Mouse (Mus musculus) forebrain, embryonic 10.5 days (tissue): ENCODE results near the gene Wdr90. TPM values are rescaled to one million over a fixed set of nuclear protein-coding genes. Genes with fewer than 3 reads are reported as not detected.

ENCODE experiments used
- DNase-seq: peaks from one replicate; pipeline ENCODE4 v3.0.0-alpha.2; 2017; ENCODE audit warnings: low spot score; ENCODE audit errors: extremely low spot score
- H3K27ac ChIP-seq: fragments of 300-500 bp; sonication (generic); 2 replicates; pipeline ENCODE4 v1.5.1; 2016; ENCODE audit warnings: mild to moderate bottlenecking
- H3K27me3 ChIP-seq: fragments of 300-500 bp; sonication (generic); 2 replicates; pipeline ENCODE4 v1.6.1; 2016; ENCODE audit warnings: mild to moderate bottlenecking; ENCODE audit not compliant: poor library complexity, severe bottlenecking
- H3K36me3 ChIP-seq: fragments of 300-500 bp; sonication (generic); replicated peaks from 2 replicates; pipeline ENCODE4 v1.6.1; 2016; ENCODE audit warnings: mild to moderate bottlenecking, moderate library complexity
- H3K4me1 ChIP-seq: fragments of 300-500 bp; sonication (generic); 2 replicates; pipeline ENCODE4 v1.6.1; 2016
- H3K4me3 ChIP-seq: fragments of 300-500 bp; sonication (generic); 2 replicates; pipeline ENCODE4 v1.5.1; 2016; ENCODE audit warnings: mild to moderate bottlenecking, moderate library complexity
- H3K9me3 ChIP-seq: fragments of 300-500 bp; sonication (generic); 2 replicates; pipeline ENCODE4 v1.6.1; 2016; ENCODE audit warnings: mild to moderate bottlenecking, moderate library complexity
- WGBS: fragments of 180-500 bp; shearing (Covaris S2); methylation state at CpG from one replicate; pipeline ENCODE4 v1.1.7; 2016; 5-methylcytosine and 5-hydroxymethylcytosine counted together
- microRNA-seq: library from miRNA; unstranded; fragments of <30 nt; microRNA quantifications from one replicate; pipeline ENCODE4, GENCODE M21; 2017
- polyA plus RNA-seq: library from polyadenylated mRNA; unstranded; fragments of >200 nt; fragmentation: Nextera tagmentation; extraction: Ambion mirVana; gene quantifications from 2 replicates; pipeline ENCODE4 v1.2.1, GENCODE M21; 2016

Gene Wdr90
- polyA plus RNA-seq, 1 experiment from 2014 or later: 63.3 TPM

GRCm38 (mm10) chr17:25796951-25797369, 64.3 kb downstream of the Wdr90 start, which contains the start of gene Metrn:
TSS of gene Metrn (minus strand) at chr17:25797136.
- WGBS: under 1% methylated on average over 35 of the region's 35 CpGs
- DNase-seq: peak; percentile 95
- peaks cover 65% of the 10 kb centered on the region for H3K4me1 ChIP-seq

GRCm38 (mm10) chr17:25796211-25796771, 65.0 kb downstream of the Wdr90 start:
- Histone ChIP-seq H3K27me3 (peaks cover 1% of the 10 kb centered on the region), H3K4me1 (peaks cover 71% of the 10 kb centered on the region), H3K36me3 (peaks cover 27% of the 10 kb centered on the region), H3K4me3 (peak overlapping the region; percentile 78), H3K9me3 (no peaks in the 10 kb centered on the region), H3K27ac (peak overlapping the region; percentile 93)
- DNase-seq: peak; percentile 38
- under 1% methylated on average over 37 of the region's 37 CpGs for WGBS

More at GRCm38 (mm10) chr17:25796951-25797369, 64.3 kb downstream of the Wdr90 start, which contains the start of gene Metrn:
- H3K9me3 ChIP-seq: no peaks in the 10 kb centered on the region
- peaks cover 8% of the 10 kb centered on the region for H3K27me3 ChIP-seq
- peak within 1 kb of the TSS; percentile 78 for H3K4me3 ChIP-seq
- peaks cover 27% of the 10 kb centered on the region for H3K36me3 ChIP-seq
- H3K27ac ChIP-seq: peak within 1 kb of the TSS; percentile 93

GRCm38 (mm10) chr17:25795609-25796092, 65.7 kb downstream of the Wdr90 start, which contains the start of gene AC134908.4:
TSS of gene AC134908.4 (minus strand) at chr17:25795659.
- Histone ChIP-seq H3K27ac (peak within 1 kb of the TSS; percentile 93), H3K27me3 (no peaks in the 10 kb centered on the region), H3K4me1 (peaks cover 74% of the 10 kb centered on the region), H3K36me3 (peaks cover 30% of the 10 kb centered on the region), H3K4me3 (peak within 1 kb of the TSS; percentile 78), H3K9me3 (no peaks in the 10 kb centered on the region)
- 1% methylated on average over 6 of the region's 6 CpGs for WGBS
- DNase-seq: peak; percentile 90

- Histone ChIP-seq H3K9me3 (no peaks in the 10 kb centered on the region), H3K27me3 (no peaks in the 10 kb centered on the region), H3K4me3 (peak overlapping the region; percentile 78), H3K27ac (peak overlapping the region; percentile 93), H3K36me3 (peaks cover 34% of the 10 kb centered on the region), H3K4me1 (peaks cover 77% of the 10 kb centered on the region)
- DNase-seq: no peak
- 63% methylated on average over 17 of the region's 17 CpGs for WGBS
These were observed 66.3 kb downstream of the Wdr90 start for GRCm38 (mm10) chr17:25794998-25795397.

Small RNA genes within 50 kb of the gene (microRNA-seq; reads per million reads assigned to microRNA genes)
- not detected for gene Mir3082

Other genes with a start within 250 kb of the Wdr90 start
- gene Gng13, start 144.3 kb downstream of the Wdr90 start, polyA plus RNA-seq: 0.57 and 0.59 TPM in 2 replicates
- gene Chtf18, start 134.1 kb downstream of the Wdr90 start, polyA plus RNA-seq: 64.0 and 74.5 TPM in 2 replicates
- 22.0 and 24.2 TPM in 2 replicates for gene Rpusd1, start 133.8 kb downstream of the Wdr90 start, polyA plus RNA-seq
- gene Mslnl, start 125.5 kb downstream of the Wdr90 start, polyA plus RNA-seq: not detected in 2 replicates
- not detected in 2 replicates for gene Msln, start 107.1 kb downstream of the Wdr90 start, polyA plus RNA-seq
- gene Narfl, start 87.7 kb downstream of the Wdr90 start, polyA plus RNA-seq: 24.9 and 26.1 TPM in 2 replicates
- 74.4 and 76.0 TPM in 2 replicates for gene Haghl, start 75.8 kb downstream of the Wdr90 start, polyA plus RNA-seq
- 1.4 and 1.5 TPM in 2 replicates for gene Ccdc78, start 74.9 kb downstream of the Wdr90 start, polyA plus RNA-seq
- 68.4 and 79.1 TPM in 2 replicates for gene Fam173a, start 68.6 kb downstream of the Wdr90 start, polyA plus RNA-seq
- gene AC134908.4, start 65.8 kb downstream of the Wdr90 start, polyA plus RNA-seq: 2.4 and 4.0 TPM in 2 replicates
- 197 and 204 TPM in 2 replicates for gene Metrn, start 64.4 kb downstream of the Wdr90 start, polyA plus RNA-seq
- 7.2 and 7.3 TPM in 2 replicates for gene Fbxl16, start 52.4 kb downstream of the Wdr90 start, polyA plus RNA-seq
- 29.6 and 34.0 TPM in 2 replicates for gene Wdr24, start 37.9 kb downstream of the Wdr90 start, polyA plus RNA-seq
- 53.9 and 58.7 TPM in 2 replicates for gene Jmjd8, start 32.6 kb downstream of the Wdr90 start, polyA plus RNA-seq
- gene Stub1, start 28.1 kb downstream of the Wdr90 start, polyA plus RNA-seq: 403 TPM in 2 replicates
- gene Rhbdl1, start 24.2 kb downstream of the Wdr90 start, polyA plus RNA-seq: 0.93 and 1.3 TPM in 2 replicates
- gene Gm20683, start 19.7 kb downstream of the Wdr90 start, polyA plus RNA-seq: 1.7 and 2.3 TPM in 2 replicates
- gene Rhot2, start 16.6 kb downstream of the Wdr90 start, polyA plus RNA-seq: 28.0 and 31.2 TPM in 2 replicates
- gene Mcrip2, start 7.3 kb upstream of the Wdr90 start, polyA plus RNA-seq: 20.0 and 21.9 TPM in 2 replicates
- gene Mettl26, start 13.6 kb upstream of the Wdr90 start, polyA plus RNA-seq: 76.7 and 79.1 TPM in 2 replicates
- 4.0 and 4.2 TPM in 2 replicates for gene Wfikkn1, start 19.4 kb upstream of the Wdr90 start, polyA plus RNA-seq
- 29.4 and 30.9 TPM in 2 replicates for gene Rab40c, start 58.2 kb upstream of the Wdr90 start, polyA plus RNA-seq
- 68.4 and 75.6 TPM in 2 replicates for gene Pigq, start 83.4 kb upstream of the Wdr90 start, polyA plus RNA-seq
- gene Nhlrc4, start 83.5 kb upstream of the Wdr90 start, polyA plus RNA-seq: 0.89 TPM in 1 of 2 replicates, not detected in the other
- gene A930017K11Rik, start 91.1 kb upstream of the Wdr90 start, polyA plus RNA-seq: 0.09 and 0.14 TPM in 2 replicates
- gene Capn15, start 124.3 kb upstream of the Wdr90 start, polyA plus RNA-seq: 31.8 and 37.0 TPM in 2 replicates
- gene Rab11fip3, start 208.1 kb upstream of the Wdr90 start, polyA plus RNA-seq: 21.0 and 22.3 TPM in 2 replicates
- gene Decr2, start 228.8 kb upstream of the Wdr90 start, polyA plus RNA-seq: 23.5 and 24.7 TPM in 2 replicates
- gene Nme4, start 234.1 kb upstream of the Wdr90 start, polyA plus RNA-seq: 126 and 138 TPM in 2 replicates